Comparison of ENCODE assay signal across 22 mouse cellular contexts in the genomic region with DNA sequence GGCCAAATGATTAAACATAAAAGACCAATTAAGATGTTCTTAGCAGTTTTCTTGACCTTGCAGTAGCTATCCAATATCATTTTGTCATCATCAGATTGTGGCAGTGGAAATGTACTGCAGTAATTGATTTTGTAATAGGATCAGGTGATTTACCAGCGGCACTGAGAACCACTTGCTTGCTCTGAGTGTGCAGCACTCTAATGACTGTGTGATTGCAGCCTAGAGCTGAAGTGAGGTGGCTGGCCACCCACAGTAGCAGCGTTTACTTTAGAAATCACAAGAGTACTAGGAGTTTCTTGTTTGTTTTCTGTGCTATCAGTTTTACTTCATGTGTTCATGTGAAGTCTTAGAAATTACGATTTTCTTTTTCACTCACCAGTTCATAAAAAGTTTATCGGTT.
DNase-seq lines count a peak whose midpoint lies in the region; ATAC-seq and TF ChIP-seq lines count a peak whose summit lies in the region.
"Had no signal": no experiment of that assay in that cellular context is flagged by ENCODE, and none has a peak within 500 bp of the region (broad histone marks: within the 10 kb centered on the region; RNA-seq: fewer than 3 reads in every experiment).

No protein-coding gene starts in this region.

- DNase-seq in midbrain, postnatal 0 days (ENCODE audit: low spot score) = peak; percentile 8
- no peak for DNase-seq in midbrain, embryonic 14.5 days
- peak; percentile 27 for DNase-seq in brain, embryonic 14.5 days (ENCODE audit: low read depth)
- peak; percentile 18 for DNase-seq in lung, postnatal 10 days
- no peak for DNase-seq in ovary, postnatal 10 days (ENCODE audit: low spot score)
- no peak for DNase-seq in layer of hippocampus, postnatal 36 days
- DNase-seq: adrenal gland, adult 8-10 months; adrenal gland, postnatal 36 days; cerebellum, adult 11-12 months; cerebellum, adult 9-10 months; cerebellum, postnatal 25 days; gastrocnemius, postnatal 10 days; heart, adult 18-20 months; heart, postnatal 14 days had no signal

- no peaks in the 10 kb centered on the region for H3K9me3 ChIP-seq in midbrain, postnatal 0 days (ENCODE audit: low read length)
- no peaks in the 10 kb centered on the region for H3K9me3 ChIP-seq in midbrain, embryonic 14.5 days (ENCODE audit: control insufficient read depth, low read length)
- H3K9me3 ChIP-seq in stomach, embryonic 16.5 days (replicated peaks; ENCODE audit: control insufficient read depth, low read length) = no peaks in the 10 kb centered on the region
- H3K9me3 ChIP-seq: embryonic facial prominence, embryonic 15.5 days; forebrain, embryonic 15.5 days; heart, embryonic 15.5 days; hindbrain, embryonic 13.5 days had no signal

- no peak overlapping the region for H3K4me2 ChIP-seq in midbrain, postnatal 0 days (ENCODE audit: low read depth, low read length, poor library complexity, severe bottlenecking)
- no peak overlapping the region for H3K4me2 ChIP-seq in midbrain, embryonic 14.5 days (ENCODE audit: low read length)
- H3K4me2 ChIP-seq in stomach, embryonic 16.5 days (ENCODE audit: low read depth, low read length) = no peak overlapping the region
- H3K4me2 ChIP-seq: embryonic facial prominence, embryonic 15.5 days; forebrain, embryonic 15.5 days; heart, embryonic 11.5 days; heart, embryonic 15.5 days; hindbrain, embryonic 13.5 days had no signal

- TF ChIP-seq CTCF in midbrain, postnatal 0 days (IDR thresholded peaks at IDR 0.05) = no peak
- TF ChIP-seq CTCF in brain, embryonic 14.5 days (IDR thresholded peaks at IDR 0.05; ENCODE audit: borderline replicate concordance, extremely low read depth, insufficient read depth, insufficient read length) = no peak

- WGBS in midbrain, postnatal 0 days = 74% methylated on average over 4 of the region's 4 CpGs
- 80% methylated on average over 4 of the region's 4 CpGs for WGBS in midbrain, embryonic 14.5 days
- WGBS in stomach, embryonic 16.5 days = 51% methylated on average over 4 of the region's 4 CpGs

- no peak for TF ChIP-seq POLR2A in brain, embryonic 14.5 days (IDR thresholded peaks at IDR 0.05; ENCODE audit: borderline replicate concordance, extremely low read depth, insufficient read depth, insufficient read length, poor library complexity, severe bottlenecking)

- no peaks in the 10 kb centered on the region for H3K36me3 ChIP-seq in midbrain, postnatal 0 days (ENCODE audit: insufficient read depth, low read length)
- no peaks in the 10 kb centered on the region for H3K36me3 ChIP-seq in midbrain, embryonic 14.5 days (ENCODE audit: control insufficient read depth, insufficient read depth, low read length)
- no peaks in the 10 kb centered on the region for H3K36me3 ChIP-seq in stomach, embryonic 16.5 days (ENCODE audit: control insufficient read depth, insufficient read depth, low read length)
- H3K36me3 ChIP-seq: embryonic facial prominence, embryonic 15.5 days; forebrain, embryonic 15.5 days; hindbrain, embryonic 13.5 days had no signal

- H3K4me3 ChIP-seq in midbrain, postnatal 0 days (ENCODE audit: low read depth, low read length) = no peak overlapping the region
- H3K4me3 ChIP-seq in midbrain, embryonic 14.5 days (replicated peaks; ENCODE audit: low read depth, low read length) = no peak overlapping the region
- H3K4me3 ChIP-seq in stomach, embryonic 16.5 days (replicated peaks; ENCODE audit: low read length) = no peak overlapping the region
- H3K4me3 ChIP-seq: embryonic facial prominence, embryonic 15.5 days; erythroblast, embryonic 14.5 days; forebrain, embryonic 15.5 days; heart, embryonic 15.5 days; hindbrain, embryonic 13.5 days had no signal

- H3K4me1 ChIP-seq in midbrain, postnatal 0 days (ENCODE audit: insufficient read depth, low read length) = no peaks in the 10 kb centered on the region
- no peaks in the 10 kb centered on the region for H3K4me1 ChIP-seq in midbrain, embryonic 14.5 days (ENCODE audit: control insufficient read depth, insufficient read depth, low read length)
- H3K4me1 ChIP-seq in stomach, embryonic 16.5 days (ENCODE audit: control insufficient read depth, insufficient read depth, low read length) = peaks cover 10% of the 10 kb centered on the region; the same call in 1 of the 2 replicates
- H3K4me1 ChIP-seq: embryonic facial prominence, embryonic 15.5 days; forebrain, embryonic 15.5 days; heart, embryonic 15.5 days had no signal

- no peak overlapping the region for H3K9ac ChIP-seq in midbrain, postnatal 0 days (replicated peaks; ENCODE audit: low read length, poor library complexity, severe bottlenecking)
- no peak overlapping the region for H3K9ac ChIP-seq in midbrain, embryonic 14.5 days (replicated peaks; ENCODE audit: low read length)
- no peak overlapping the region for H3K9ac ChIP-seq in stomach, embryonic 16.5 days (ENCODE audit: low read length)
- H3K9ac ChIP-seq: embryonic facial prominence, embryonic 15.5 days; forebrain, embryonic 15.5 days; heart, embryonic 15.5 days; hindbrain, embryonic 13.5 days had no signal

- no peaks in the 10 kb centered on the region for H3K27me3 ChIP-seq in midbrain, postnatal 0 days (ENCODE audit: insufficient read depth, low read length)
- H3K27me3 ChIP-seq in midbrain, embryonic 14.5 days (ENCODE audit: control insufficient read depth, insufficient read depth, low read length) = no peaks in the 10 kb centered on the region
- H3K27me3 ChIP-seq in stomach, embryonic 16.5 days (ENCODE audit: control insufficient read depth, insufficient read depth, low read length) = no peaks in the 10 kb centered on the region
- H3K27me3 ChIP-seq: embryonic facial prominence, embryonic 15.5 days; forebrain, embryonic 15.5 days; heart, embryonic 15.5 days; hindbrain, embryonic 13.5 days had no signal

- no peak overlapping the region for H3K27ac ChIP-seq in midbrain, postnatal 0 days (ENCODE audit: low read depth, low read length)
- H3K27ac ChIP-seq in midbrain, embryonic 14.5 days (replicated peaks; ENCODE audit: low read depth, low read length) = no peak overlapping the region
- H3K27ac ChIP-seq in stomach, embryonic 16.5 days (ENCODE audit: low read length) = no peak overlapping the region; the same call in 1 of the 2 replicates
- H3K27ac ChIP-seq: embryonic facial prominence, embryonic 15.5 days; forebrain, embryonic 15.5 days; heart, embryonic 15.5 days; hindbrain, embryonic 13.5 days; hindbrain, postnatal 0 days had no signal

- no peak for ATAC-seq in midbrain, postnatal 0 days (ENCODE audit: low FRiP score)
- no peak for ATAC-seq in midbrain, embryonic 14.5 days (ENCODE audit: low FRiP score, low TSS enrichment)
- peak; percentile 58; the same call in 1 of the 2 replicates for ATAC-seq in stomach, embryonic 16.5 days (ENCODE audit: insufficient read depth, low FRiP score)
- ATAC-seq: forebrain, embryonic 15.5 days; hindbrain, postnatal 0 days had no signal

Comparison
In these comparisons a context has a peak if more than half of its experiments do, and no peak if none do; other contexts are left out.
1. DNase-seq: peak in midbrain, postnatal 0 days (single experiment), brain, embryonic 14.5 days (single experiment) and lung, postnatal 10 days (single experiment); none in midbrain, embryonic 14.5 days (single experiment), ovary, postnatal 10 days (single experiment) and layer of hippocampus, postnatal 36 days (0 of 2).